Mouse (Mus musculus): ENCODE data around the gene Hoxa6. TPM values are rescaled to one million over a fixed set of nuclear protein-coding genes. Genes with fewer than 3 reads are reported as not detected.

The Hoxa6 gene
- polyA plus RNA-seq, 1 experiment, result not detected

DNA sequence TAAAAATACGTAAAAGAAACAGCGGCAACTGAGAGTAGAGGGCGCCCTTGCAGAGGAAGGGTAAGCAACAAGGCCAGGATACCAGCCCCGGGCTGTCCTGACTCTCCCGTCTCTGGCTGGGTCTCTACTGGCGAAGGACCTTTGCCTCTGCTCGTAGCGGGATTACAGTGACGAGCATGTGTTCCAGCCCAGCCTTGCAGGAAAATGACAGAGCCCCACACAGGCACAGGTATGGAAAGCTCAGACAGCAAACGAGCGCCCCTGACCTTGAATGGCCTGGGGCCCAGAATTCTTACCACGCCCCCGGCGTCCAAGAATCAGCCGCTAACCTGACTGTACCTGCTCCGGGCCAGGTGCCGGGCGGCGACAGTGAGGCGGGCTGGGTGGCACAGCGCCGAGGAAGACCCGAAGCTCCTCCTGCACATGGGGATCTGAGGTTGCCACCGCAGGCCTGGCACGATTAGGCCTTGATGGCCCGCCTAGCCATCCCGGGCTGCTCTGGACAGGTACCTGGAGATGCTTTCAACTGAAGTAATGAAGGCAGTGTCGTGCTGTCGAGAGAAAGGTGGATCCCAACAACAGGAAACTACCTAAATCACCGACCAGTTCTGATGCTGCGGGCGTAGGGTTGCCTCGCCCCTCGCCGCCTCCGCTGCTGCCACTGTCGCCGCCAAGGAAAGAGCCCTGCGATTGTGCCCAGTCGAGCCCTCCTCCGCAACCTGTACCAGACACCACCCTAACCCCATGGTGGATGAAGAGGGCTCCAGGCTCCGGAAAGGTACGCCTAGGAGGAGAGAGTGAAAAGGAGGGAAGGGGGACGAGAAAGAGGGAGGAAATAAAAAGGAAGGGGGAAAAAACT, 21.3 kb upstream of the Hoxa6 start:
- Histone ChIP-seq H3K27me3 (ENCODE audit: control insufficient read depth) (peaks cover 100% of the 10 kb centered on the region), H3K4me1 (ENCODE audit: control insufficient read depth) (no peaks in the 10 kb centered on the region), H3K9me3 (ENCODE audit: control insufficient read depth, low read length) (peaks cover 6% of the 10 kb centered on the region), H3K4me3 (replicated peaks) (no peak overlapping the region), H3K36me3 (ENCODE audit: control insufficient read depth) (no peaks in the 10 kb centered on the region)
- TF ChIP-seq TAL1 (IDR thresholded peaks at IDR 0.05; ENCODE audit: low read length), result no peak
- no peak for TF ChIP-seq GATA1 (IDR thresholded peaks at IDR 0.05; ENCODE audit: low read length)

DNA sequence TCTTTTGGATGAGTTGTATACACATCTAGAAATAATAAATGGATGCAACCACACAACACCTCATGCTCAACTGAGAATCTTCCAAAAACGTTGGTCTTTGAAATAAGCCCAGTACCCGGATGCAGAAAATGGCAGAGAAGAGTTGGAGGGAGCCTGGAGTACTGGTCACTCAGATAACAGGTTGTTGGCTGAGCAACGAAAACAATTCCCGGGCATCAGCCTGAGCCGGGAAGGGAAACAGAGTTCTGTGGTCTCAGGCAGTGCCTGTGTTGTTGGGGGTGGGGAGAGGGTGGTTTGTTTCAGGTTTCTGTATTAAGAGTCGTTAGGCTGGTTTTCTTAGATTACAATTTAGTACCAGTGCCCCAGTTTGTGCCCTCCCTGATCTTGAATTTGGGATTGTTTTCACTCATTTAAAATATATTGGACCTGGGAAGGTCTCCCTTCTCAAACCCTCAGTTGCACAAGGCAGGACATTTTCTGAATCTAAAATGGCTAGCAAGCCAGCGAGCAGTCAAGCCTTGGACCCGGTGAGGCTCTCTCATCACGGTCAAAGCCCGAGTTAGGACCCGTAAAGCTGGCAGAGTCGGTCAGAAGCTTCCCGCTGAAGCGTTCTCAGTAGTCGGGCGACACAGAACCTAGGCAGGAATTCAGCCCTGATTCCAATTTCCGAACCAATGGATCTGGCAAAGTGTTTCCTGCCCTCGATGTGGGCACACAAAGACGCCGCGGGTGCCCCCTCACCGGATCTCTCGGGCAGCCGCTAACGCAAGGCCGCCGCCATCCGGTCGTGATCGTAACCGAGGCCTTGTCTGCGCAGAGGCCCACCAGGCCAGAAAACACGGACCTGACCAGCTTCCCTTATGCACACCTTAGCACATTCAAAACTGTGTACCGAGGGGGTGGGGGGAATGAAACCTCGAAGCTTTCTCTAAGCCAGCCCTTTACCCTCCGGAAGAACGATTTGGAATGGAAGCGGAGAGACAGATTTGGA, 20.2 kb upstream of the Hoxa6 start:
- Histone ChIP-seq H3K27me3 (ENCODE audit: control insufficient read depth) (peaks cover 100% of the 10 kb centered on the region), H3K4me3 (replicated peaks) (no peak overlapping the region), H3K9me3 (ENCODE audit: control insufficient read depth, low read length) (peaks cover 6% of the 10 kb centered on the region), H3K4me1 (ENCODE audit: control insufficient read depth) (no peaks in the 10 kb centered on the region), H3K36me3 (ENCODE audit: control insufficient read depth) (no peaks in the 10 kb centered on the region)
- no peak for TF ChIP-seq GATA1 (IDR thresholded peaks at IDR 0.05; ENCODE audit: low read length)
- no peak for TF ChIP-seq TAL1 (IDR thresholded peaks at IDR 0.05; ENCODE audit: low read length)

DNA sequence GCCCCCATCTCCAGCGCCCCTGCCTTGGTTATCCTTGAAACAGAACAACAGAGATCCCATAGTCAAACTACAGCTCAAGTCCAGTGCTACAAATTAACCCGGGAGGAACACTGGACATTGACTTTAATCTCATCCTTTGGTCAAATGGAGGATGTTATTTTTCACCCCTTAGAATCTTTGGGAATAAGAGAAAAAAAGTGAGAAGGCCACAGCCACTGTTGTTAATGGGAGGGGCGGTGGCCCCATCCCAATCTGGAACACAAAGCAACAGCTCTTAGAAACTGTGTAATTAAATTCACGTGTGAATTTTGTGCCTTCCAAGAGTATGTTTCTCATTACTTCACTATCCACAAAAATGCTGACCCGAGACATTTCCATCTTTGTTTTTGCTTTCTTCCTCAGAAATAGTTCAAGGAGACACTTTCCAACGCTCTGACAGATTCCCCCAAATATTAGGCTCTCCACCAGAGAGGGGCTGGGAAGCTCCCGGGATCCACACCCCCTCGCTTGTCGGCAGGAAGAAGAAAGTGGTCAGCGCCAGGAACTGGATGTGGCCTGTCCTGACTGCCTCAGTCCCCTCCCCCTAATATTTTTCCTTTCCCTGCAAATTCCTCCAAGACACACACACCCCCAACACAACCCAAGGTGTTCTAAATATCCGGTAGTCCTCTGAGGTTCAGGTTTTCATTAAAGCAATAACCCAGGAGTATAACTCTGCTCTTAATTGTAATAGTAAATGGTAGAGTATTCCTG, 19.1 kb upstream of the Hoxa6 start:
- no peaks in the 10 kb centered on the region for H3K36me3 ChIP-seq (ENCODE audit: control insufficient read depth)
- H3K9me3 ChIP-seq (ENCODE audit: control insufficient read depth, low read length), result peaks cover 6% of the 10 kb centered on the region
- H3K27me3 ChIP-seq (ENCODE audit: control insufficient read depth), result peaks cover 100% of the 10 kb centered on the region
- H3K4me3 ChIP-seq (replicated peaks), result no peak overlapping the region
- TF ChIP-seq TAL1 (IDR thresholded peaks at IDR 0.05; ENCODE audit: low read length) (no peak), GATA1 (IDR thresholded peaks at IDR 0.05; ENCODE audit: low read length) (no peak)
- H3K4me1 ChIP-seq (ENCODE audit: control insufficient read depth), result no peaks in the 10 kb centered on the region

DNA sequence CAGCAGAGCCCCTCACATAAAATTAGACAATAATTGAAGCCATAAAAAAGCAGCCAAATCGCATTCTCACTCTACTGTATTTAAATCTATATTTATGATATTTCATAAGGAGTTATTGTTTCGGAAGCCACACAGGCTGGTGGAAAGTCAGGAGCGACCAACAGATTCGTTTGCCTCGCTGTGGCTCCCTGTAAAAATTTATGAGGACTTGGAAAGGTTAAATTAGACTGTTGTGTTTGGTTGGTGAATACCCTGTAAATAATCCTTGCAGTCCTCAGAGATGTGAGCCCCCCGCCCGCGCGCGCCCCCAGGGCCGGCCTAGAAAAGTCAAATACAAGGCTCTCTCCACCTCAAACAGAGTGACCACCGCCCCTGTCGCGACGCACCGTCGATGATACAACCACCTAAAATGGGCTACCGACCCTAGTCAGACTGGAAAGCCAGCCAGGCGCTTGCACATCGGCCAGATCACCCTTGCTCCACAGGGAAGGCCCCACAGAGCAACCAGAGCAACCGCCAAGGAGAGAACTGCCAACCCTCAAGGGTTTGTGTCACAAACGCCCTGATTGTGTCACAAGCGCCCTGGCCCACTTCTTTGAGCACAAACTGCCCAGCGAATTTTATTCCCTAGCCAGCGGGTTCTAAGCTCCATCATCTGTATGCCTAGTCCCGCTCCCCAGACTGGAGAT, 18.2 kb upstream of the Hoxa6 start:
- peaks cover 6% of the 10 kb centered on the region for H3K9me3 ChIP-seq (ENCODE audit: control insufficient read depth, low read length)
- H3K27me3 ChIP-seq (ENCODE audit: control insufficient read depth), result peaks cover 100% of the 10 kb centered on the region
- H3K36me3 ChIP-seq (ENCODE audit: control insufficient read depth), result no peaks in the 10 kb centered on the region
- TF ChIP-seq TAL1 (IDR thresholded peaks at IDR 0.05; ENCODE audit: low read length), result no peak
- TF ChIP-seq GATA1 (IDR thresholded peaks at IDR 0.05; ENCODE audit: low read length), result no peak
- no peak overlapping the region for H3K4me3 ChIP-seq (replicated peaks)
- no peaks in the 10 kb centered on the region for H3K4me1 ChIP-seq (ENCODE audit: control insufficient read depth)

DNA sequence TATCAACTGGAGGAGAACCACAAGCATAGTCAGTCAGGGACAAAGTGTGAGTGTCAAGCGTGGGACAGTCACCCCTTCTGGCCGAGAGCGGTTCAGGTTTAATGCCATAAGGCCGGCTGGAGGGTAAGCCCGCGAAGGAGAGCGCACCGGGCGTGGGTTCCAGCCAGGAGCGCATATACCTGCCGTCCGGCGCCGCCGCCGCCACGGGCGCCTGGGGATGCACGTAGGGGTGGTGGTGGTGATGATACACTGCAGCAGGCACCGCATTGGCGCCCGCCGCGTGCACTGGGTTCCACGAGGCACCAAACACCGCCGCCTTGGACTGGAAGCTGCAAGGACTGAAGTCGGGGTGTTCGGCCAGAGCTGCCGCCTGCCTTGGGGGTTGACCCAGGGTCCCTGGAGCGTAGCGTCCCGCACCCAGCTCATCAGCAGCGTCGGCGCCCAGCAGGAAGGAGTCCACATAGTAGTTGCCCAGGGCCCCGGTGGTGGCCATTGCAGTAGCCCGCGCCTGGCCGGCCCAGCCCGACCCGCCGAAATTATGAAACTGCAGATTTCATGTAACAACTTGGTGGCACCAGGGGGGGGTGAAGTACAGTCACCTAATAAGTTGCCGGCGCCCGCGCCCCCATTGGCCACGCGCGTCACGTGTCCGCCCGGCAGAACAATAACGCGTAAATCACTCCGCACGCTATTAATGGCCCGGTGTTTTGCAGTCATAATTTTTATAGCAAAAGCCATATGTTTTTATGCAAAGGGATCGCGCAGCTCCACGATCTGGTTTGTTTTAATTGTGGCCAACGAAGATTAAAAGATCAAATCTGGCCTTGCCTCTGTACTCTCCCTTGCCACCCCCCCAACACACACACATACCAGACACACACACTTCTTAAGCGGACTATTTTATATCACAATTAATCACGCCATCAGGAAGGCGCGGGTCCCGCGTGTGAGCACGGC, 17.4 kb upstream of the Hoxa6 start:
- TF ChIP-seq GATA1 (IDR thresholded peaks at IDR 0.05; ENCODE audit: low read length), result no peak
- no peak for TF ChIP-seq TAL1 (IDR thresholded peaks at IDR 0.05; ENCODE audit: low read length)
- Histone ChIP-seq H3K4me1 (ENCODE audit: control insufficient read depth) (peaks cover 3% of the 10 kb centered on the region), H3K9me3 (ENCODE audit: control insufficient read depth, low read length) (peaks cover 9% of the 10 kb centered on the region), H3K36me3 (ENCODE audit: control insufficient read depth) (no peaks in the 10 kb centered on the region), H3K27me3 (ENCODE audit: control insufficient read depth) (peaks cover 100% of the 10 kb centered on the region), H3K4me3 (replicated peaks) (no peak overlapping the region)

DNA sequence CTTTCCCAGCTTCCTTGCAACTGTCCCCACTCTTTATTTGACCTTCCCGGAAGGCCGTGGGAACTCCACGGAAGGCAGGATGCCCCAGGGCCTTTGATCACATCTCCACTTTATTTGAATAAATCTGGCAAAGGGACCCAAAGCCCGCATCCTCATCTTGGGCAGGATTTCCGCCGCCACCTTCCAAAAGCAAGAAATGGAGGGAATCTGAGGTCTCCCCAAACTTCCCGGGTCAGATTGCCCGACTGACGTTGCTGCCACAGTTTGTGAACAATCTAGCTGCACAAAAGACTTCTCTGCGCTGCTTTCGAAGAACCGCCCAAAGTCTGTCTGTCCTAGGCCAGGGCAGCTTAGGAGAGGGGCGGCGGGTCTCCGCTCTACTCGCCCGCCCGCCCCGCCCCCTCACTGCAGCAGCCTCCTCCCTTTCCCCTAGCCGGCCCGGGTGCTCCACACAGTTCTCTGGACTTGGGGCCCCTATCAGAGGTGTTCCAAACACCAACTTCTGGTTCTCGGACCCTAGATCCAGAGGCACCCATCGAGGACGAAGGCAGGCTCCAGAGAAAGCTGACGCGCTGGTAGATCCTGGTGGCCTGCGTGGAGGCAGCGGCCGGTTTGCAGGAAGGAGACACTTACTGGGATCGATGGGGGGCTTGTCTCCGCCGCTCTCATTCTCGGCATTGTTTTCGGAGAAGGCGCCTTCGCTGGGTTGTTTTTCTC, 16.5 kb upstream of the Hoxa6 start:
- Histone ChIP-seq H3K27me3 (ENCODE audit: control insufficient read depth) (peaks cover 100% of the 10 kb centered on the region), H3K36me3 (ENCODE audit: control insufficient read depth) (no peaks in the 10 kb centered on the region), H3K4me3 (replicated peaks) (no peak overlapping the region), H3K4me1 (ENCODE audit: control insufficient read depth) (peaks cover 3% of the 10 kb centered on the region), H3K9me3 (ENCODE audit: control insufficient read depth, low read length) (peaks cover 9% of the 10 kb centered on the region)
- TF ChIP-seq GATA1 (IDR thresholded peaks at IDR 0.05; ENCODE audit: low read length), result no peak
- no peak for TF ChIP-seq TAL1 (IDR thresholded peaks at IDR 0.05; ENCODE audit: low read length)
